Mouse (Mus musculus) stomach, embryonic 15.5 days (tissue): ENCODE measurements around the gene Rin3. TPM values are rescaled to one million over a fixed set of nuclear protein-coding genes. Genes with fewer than 3 reads are reported as not detected.

Source experiments
- ATAC-seq: fragments of 200-750 bp; cut with Nextera tagmentation; 2 replicates; pipeline ENCODE4 v1.8.0; 2017; ENCODE audit warnings: low read depth, moderate number of reproducible peaks, moderate TSS enrichment; ENCODE audit not compliant: insufficient read depth, low FRiP score
- H3K27ac ChIP-seq: fragments of 300-500 bp; sonication (generic); 2 replicates; pipeline ENCODE4 v1.5.1; 2015; ENCODE audit warnings: mild to moderate bottlenecking, inconsistent platforms
- H3K27me3 ChIP-seq: fragments of 300-500 bp; sonication (generic); replicated peaks from 2 replicates; pipeline ENCODE4 v1.6.1; 2015; ENCODE audit warnings: inconsistent platforms
- H3K36me3 ChIP-seq: fragments of 300-500 bp; sonication (generic); 2 replicates; pipeline ENCODE4 v1.6.1; 2015; ENCODE audit warnings: inconsistent platforms
- H3K4me1 ChIP-seq: fragments of 300-500 bp; sonication (generic); 2 replicates; pipeline ENCODE4 v1.6.1; 2015; ENCODE audit warnings: inconsistent platforms
- H3K4me2 ChIP-seq: fragments of 300-500 bp; sonication (generic); 2 replicates; pipeline ENCODE4 v1.6.1; 2015; ENCODE audit warnings: mild to moderate bottlenecking, inconsistent platforms
- H3K4me3 ChIP-seq: fragments of 300-500 bp; sonication (generic); replicated peaks from 2 replicates; pipeline ENCODE4 v1.5.1; 2015; ENCODE audit warnings: inconsistent platforms
- H3K9ac ChIP-seq: fragments of 300-500 bp; sonication (generic); 2 replicates; pipeline ENCODE4 v1.6.1; 2015; ENCODE audit warnings: inconsistent platforms
- H3K9me3 ChIP-seq: fragments of 300-500 bp; sonication (generic); 2 replicates; pipeline ENCODE4 v1.6.1; 2016; ENCODE audit warnings: inconsistent platforms
- WGBS: fragments of 180-500 bp; shearing (Covaris S2); methylation state at CpG from one replicate; pipeline ENCODE4 v1.1.7; 2015; 5-methylcytosine and 5-hydroxymethylcytosine counted together
- polyA plus RNA-seq: library from polyadenylated mRNA; unstranded; fragments of >200 nt; fragmentation: Nextera tagmentation; extraction: Ambion mirVana; gene quantifications from 2 replicates; pipeline ENCODE4 v1.2.1, GENCODE M21; 2015

Gene Rin3
- polyA plus RNA-seq, 1 experiment from 2014 or later: 10.5 TPM

- 72% methylated on average over 5 of the region's 5 CpGs for WGBS
- H3K9me3 ChIP-seq: no peaks in the 10 kb centered on the region
- no peaks in the 10 kb centered on the region for H3K27me3 ChIP-seq
- H3K4me3 ChIP-seq: peak overlapping the region; percentile 6; the same call in 1 of the 2 replicates
- H3K27ac ChIP-seq: peak overlapping the region; percentile 5; the same call in 1 of the 2 replicates
- H3K4me2 ChIP-seq: peak overlapping the region; percentile 67; the same call in 1 of the 2 replicates
- H3K36me3 ChIP-seq: no peaks in the 10 kb centered on the region
- ATAC-seq: no peak
- peaks cover 11% of the 10 kb centered on the region for H3K4me1 ChIP-seq
- no peak overlapping the region for H3K9ac ChIP-seq
Observed at GRCm38 (mm10) chr12:102437952-102438351, 155.1 kb downstream of the Rin3 start.

GRCm38 (mm10) chr12:102438983-102439631 is 156.3 kb downstream of the Rin3 start:
- Histone ChIP-seq H3K9ac (peak overlapping the region; percentile 49; the same call in 1 of the 2 replicates), H3K4me2 (peak overlapping the region; percentile 67), H3K27me3 (no peaks in the 10 kb centered on the region), H3K9me3 (no peaks in the 10 kb centered on the region), H3K4me3 (peak overlapping the region; percentile 66), H3K27ac (0 out of 2 replicates have a peak overlapping the region, but pooled peaks have one; percentile 16), H3K36me3 (no peaks in the 10 kb centered on the region), H3K4me1 (peaks cover 11% of the 10 kb centered on the region)
- 2% methylated on average over 20 of the region's 20 CpGs for WGBS
- ATAC-seq: no peak; the same call in 1 of the 2 replicates

- peak; percentile 99 for ATAC-seq
- peaks cover 11% of the 10 kb centered on the region for H3K4me1 ChIP-seq
- H3K27me3 ChIP-seq: no peaks in the 10 kb centered on the region
- H3K36me3 ChIP-seq: no peaks in the 10 kb centered on the region
- peak within 1 kb of the TSS; percentile 67 for H3K4me2 ChIP-seq
- H3K9ac ChIP-seq: peak within 1 kb of the TSS; percentile 49; the same call in 1 of the 2 replicates
- 0 out of 2 replicates have a peak within 1 kb of the TSS, but pooled peaks have one; percentile 16 for H3K27ac ChIP-seq
- H3K9me3 ChIP-seq: no peaks in the 10 kb centered on the region
- WGBS: under 1% methylated on average over 28 of the region's 28 CpGs
- peak within 1 kb of the TSS; percentile 66 for H3K4me3 ChIP-seq
Observed at GRCm38 (mm10) chr12:102439632-102440023, 156.8 kb downstream of the Rin3 start, which contains the start of gene Lgmn. Gene Lgmn (minus strand): TSS chr12:102439813.

Other genes starting within 250 kb of the Rin3 start
- gene Slc24a4, start 154.3 kb upstream of the Rin3 start, polyA plus RNA-seq: 0.49 and 0.62 TPM in 2 replicates
- 78.1 and 81.5 TPM in 2 replicates for gene Lgmn, start 156.8 kb downstream of the Rin3 start, polyA plus RNA-seq
- 29.0 and 35.0 TPM in 2 replicates for gene Golga5, start 186.1 kb downstream of the Rin3 start, polyA plus RNA-seq